Mouse (Mus musculus): ENCODE results near the gene Kdm8. TPM values are rescaled to one million over a fixed set of nuclear protein-coding genes. Genes with fewer than 3 reads are reported as not detected.

The Kdm8 gene
- total and polyA plus RNA-seq, 2 experiments from 2014 or later = 2.6 to 5.4 TPM

GRCm38 (mm10) chr7:125482339-125482738 is 37.9 kb downstream of the Kdm8 start:
- H3K9me3 ChIP-seq (ENCODE audit: low read length) = no peaks in the 10 kb centered on the region
- ATAC-seq (ENCODE audit: low FRiP score) (no peak), DNase-seq (ENCODE audit: low spot score) (no peak)
- no peak for TF ChIP-seq CTCF (IDR thresholded peaks at IDR 0.05)
- no peak overlapping the region for H3K27ac ChIP-seq (ENCODE audit: low read depth, low read length)
- H3K9ac ChIP-seq (replicated peaks; ENCODE audit: low read length, poor library complexity, severe bottlenecking) = no peak overlapping the region
- no peaks in the 10 kb centered on the region for H3K27me3 ChIP-seq (ENCODE audit: insufficient read depth, low read length)
- no peak overlapping the region for H3K4me3 ChIP-seq (ENCODE audit: low read depth, low read length)
- WGBS = 86% methylated on average over 3 of the region's 3 CpGs
- no peaks in the 10 kb centered on the region for H3K4me1 ChIP-seq (ENCODE audit: insufficient read depth, low read length)
- peaks cover 13% of the 10 kb centered on the region for H3K36me3 ChIP-seq (ENCODE audit: insufficient read depth, low read length)
- H3K4me2 ChIP-seq (ENCODE audit: low read depth, low read length, poor library complexity, severe bottlenecking) = no peak overlapping the region

DNA sequence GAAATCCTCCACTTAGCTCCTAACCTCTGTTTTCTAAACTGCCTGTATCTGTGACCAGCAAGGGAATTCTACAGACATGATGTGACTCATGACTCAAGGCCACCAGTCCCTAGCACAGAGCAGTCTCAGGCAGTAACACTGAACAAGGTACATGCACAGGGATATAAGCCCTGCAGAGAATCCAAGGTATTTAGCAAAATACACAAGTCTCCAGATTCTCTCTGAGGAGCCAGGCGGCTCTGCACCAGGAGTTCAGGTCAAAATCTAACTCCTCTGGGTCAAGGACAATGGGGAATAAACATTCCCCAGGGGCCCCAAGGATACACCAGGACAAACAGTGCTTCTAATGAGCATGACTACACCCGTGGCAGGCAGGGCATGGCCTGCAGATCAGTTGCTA is 38.4 kb downstream of the Kdm8 start:
- no peaks in the 10 kb centered on the region for H3K27me3 ChIP-seq (ENCODE audit: insufficient read depth, low read length)
- ATAC-seq (ENCODE audit: low FRiP score) = no peak
- H3K4me1 ChIP-seq (ENCODE audit: insufficient read depth, low read length) = no peaks in the 10 kb centered on the region
- 46% methylated on average over 2 of the region's 2 CpGs for WGBS
- H3K9ac ChIP-seq (replicated peaks; ENCODE audit: low read length, poor library complexity, severe bottlenecking) = no peak overlapping the region
- DNase-seq (ENCODE audit: low spot score) = no peak
- TF ChIP-seq CTCF (IDR thresholded peaks at IDR 0.05) = no peak
- H3K27ac ChIP-seq (ENCODE audit: low read depth, low read length) = no peak overlapping the region
- peaks cover 10% of the 10 kb centered on the region for H3K36me3 ChIP-seq (ENCODE audit: insufficient read depth, low read length)
- no peaks in the 10 kb centered on the region for H3K9me3 ChIP-seq (ENCODE audit: low read length)
- no peak overlapping the region for H3K4me2 ChIP-seq (ENCODE audit: low read depth, low read length, poor library complexity, severe bottlenecking)
- H3K4me3 ChIP-seq (ENCODE audit: low read depth, low read length) = no peak overlapping the region

GRCm38 (mm10) chr7:125484791-125485190 is 40.3 kb downstream of the Kdm8 start:
- Histone ChIP-seq H3K4me3 (ENCODE audit: low read depth, low read length) (no peak overlapping the region), H3K36me3 (ENCODE audit: insufficient read depth, low read length) (peaks cover 10% of the 10 kb centered on the region; the same call in 1 of the 2 replicates), H3K4me2 (ENCODE audit: low read depth, low read length, poor library complexity, severe bottlenecking) (no peak overlapping the region), H3K27ac (ENCODE audit: low read depth, low read length) (no peak overlapping the region), H3K9ac (replicated peaks; ENCODE audit: low read length, poor library complexity, severe bottlenecking) (no peak overlapping the region), H3K4me1 (ENCODE audit: insufficient read depth, low read length) (peaks cover 4% of the 10 kb centered on the region; the same call in 1 of the 2 replicates), H3K27me3 (ENCODE audit: insufficient read depth, low read length) (no peaks in the 10 kb centered on the region), H3K9me3 (ENCODE audit: low read length) (no peaks in the 10 kb centered on the region)
- WGBS = 93% methylated on average over 7 of the region's 7 CpGs
- no peak for ATAC-seq (ENCODE audit: low FRiP score)
- TF ChIP-seq CTCF (IDR thresholded peaks at IDR 0.05) = no peak
- no peak for DNase-seq (ENCODE audit: low spot score)

GRCm38 (mm10) chr7:125486121-125486630 is 41.7 kb downstream of the Kdm8 start:
- WGBS = 96% methylated on average over 16 of the region's 16 CpGs
- no peak for DNase-seq (ENCODE audit: low spot score)

GRCm38 (mm10) chr7:125487126-125487525 is 42.6 kb downstream of the Kdm8 start:
- H3K9ac ChIP-seq (replicated peaks; ENCODE audit: low read length, poor library complexity, severe bottlenecking) = no peak overlapping the region
- H3K27me3 ChIP-seq (ENCODE audit: insufficient read depth, low read length) = no peaks in the 10 kb centered on the region
- H3K4me3 ChIP-seq (ENCODE audit: low read depth, low read length) = no peak overlapping the region
- 93% methylated on average over 10 of the region's 10 CpGs for WGBS
- no peak for TF ChIP-seq CTCF (IDR thresholded peaks at IDR 0.05)
- no peaks in the 10 kb centered on the region for H3K9me3 ChIP-seq (ENCODE audit: low read length)
- peaks cover 10% of the 10 kb centered on the region; the same call in 1 of the 2 replicates for H3K4me1 ChIP-seq (ENCODE audit: insufficient read depth, low read length)
- H3K27ac ChIP-seq (ENCODE audit: low read depth, low read length) = no peak overlapping the region
- H3K36me3 ChIP-seq (ENCODE audit: insufficient read depth, low read length) = peaks cover 3% of the 10 kb centered on the region; the same call in 1 of the 2 replicates
- no peak overlapping the region for H3K4me2 ChIP-seq (ENCODE audit: low read depth, low read length, poor library complexity, severe bottlenecking)
- ATAC-seq (ENCODE audit: low FRiP score) (no peak), DNase-seq (ENCODE audit: low spot score) (no peak)

More at GRCm38 (mm10) chr7:125486121-125486630, 41.7 kb downstream of the Kdm8 start:
- H3K27ac ChIP-seq (ENCODE audit: low read depth, low read length) = no peak overlapping the region
- H3K9me3 ChIP-seq (ENCODE audit: low read length) = no peaks in the 10 kb centered on the region
- H3K27me3 ChIP-seq (ENCODE audit: insufficient read depth, low read length) = no peaks in the 10 kb centered on the region
- no peak overlapping the region for H3K9ac ChIP-seq (replicated peaks; ENCODE audit: low read length, poor library complexity, severe bottlenecking)
- H3K36me3 ChIP-seq (ENCODE audit: insufficient read depth, low read length) = peaks cover 6% of the 10 kb centered on the region; the same call in 1 of the 2 replicates
- TF ChIP-seq CTCF (IDR thresholded peaks at IDR 0.05) = no peak
- no peak overlapping the region for H3K4me2 ChIP-seq (ENCODE audit: low read depth, low read length, poor library complexity, severe bottlenecking)
- ATAC-seq (ENCODE audit: low FRiP score) = no peak
- peaks cover 10% of the 10 kb centered on the region; the same call in 1 of the 2 replicates for H3K4me1 ChIP-seq (ENCODE audit: insufficient read depth, low read length)
- no peak overlapping the region for H3K4me3 ChIP-seq (ENCODE audit: low read depth, low read length)

GRCm38 (mm10) chr7:125488706-125489105 is 44.2 kb downstream of the Kdm8 start:
- DNase-seq (ENCODE audit: low spot score) (no peak), ATAC-seq (ENCODE audit: low FRiP score) (no peak)
- Histone ChIP-seq H3K4me3 (ENCODE audit: low read depth, low read length) (no peak overlapping the region), H3K4me1 (ENCODE audit: insufficient read depth, low read length) (peaks cover 10% of the 10 kb centered on the region; the same call in 1 of the 2 replicates), H3K9ac (replicated peaks; ENCODE audit: low read length, poor library complexity, severe bottlenecking) (no peak overlapping the region), H3K36me3 (ENCODE audit: insufficient read depth, low read length) (no peaks in the 10 kb centered on the region), H3K27me3 (ENCODE audit: insufficient read depth, low read length) (no peaks in the 10 kb centered on the region), H3K27ac (ENCODE audit: low read depth, low read length) (no peak overlapping the region), H3K9me3 (ENCODE audit: low read length) (no peaks in the 10 kb centered on the region), H3K4me2 (ENCODE audit: low read depth, low read length, poor library complexity, severe bottlenecking) (no peak overlapping the region)
- 76% methylated on average over 6 of the region's 6 CpGs for WGBS
- no peak for TF ChIP-seq CTCF (IDR thresholded peaks at IDR 0.05)
